Comparison of ENCODE assay signal across 18 mouse cellular contexts in the genomic region with DNA sequence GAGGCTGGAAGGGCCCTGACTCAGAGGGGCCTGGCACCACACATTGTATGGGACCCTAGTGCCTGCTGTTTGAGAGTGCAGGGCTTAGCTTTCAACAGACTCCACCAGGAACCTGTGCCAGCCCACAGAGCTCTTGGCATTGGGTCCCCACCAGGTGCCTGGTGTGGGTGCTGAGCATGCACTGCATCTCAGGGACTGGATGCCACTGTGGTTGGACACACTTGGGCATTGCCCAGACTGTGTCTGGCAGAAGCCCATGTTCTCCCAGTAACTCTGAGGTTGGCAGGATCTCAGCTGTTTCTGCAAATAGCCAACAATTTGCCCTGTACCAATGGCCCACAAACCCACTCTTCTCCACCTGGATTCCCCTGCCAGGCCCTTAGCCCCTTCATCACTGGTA. TPM values are rescaled to one million over a fixed set of nuclear protein-coding genes. Genes with fewer than 3 reads are reported as not detected.
A peak's percentile ranks its signal among the peaks of the same experiment; 100 is the strongest.
DNase-seq lines count a peak whose midpoint lies in the region; ATAC-seq and TF ChIP-seq lines count a peak whose summit lies in the region.
"Had no signal": no experiment of that assay in that cellular context is flagged by ENCODE, and none has a peak within 500 bp of the region (broad histone marks: within the 10 kb centered on the region; RNA-seq: fewer than 3 reads in every experiment).

No protein-coding gene starts in this region.

- no peak overlapping the region for H3K4me2 ChIP-seq in heart, embryonic 12.5 days
- H3K4me2 ChIP-seq: embryonic facial prominence, embryonic 12.5 days; heart, embryonic 15.5 days; limb, embryonic 15.5 days had no signal

- intact Hi-C loops in heart, adult 2 months (cut with DNase I): loop anchor here (5.0 kb wide), 1 partner anchor 41 kb away; no protein-coding TSS in a partner anchor

- no peaks in the 10 kb centered on the region for H3K27me3 ChIP-seq in heart, adult 2 months (ENCODE audit: control insufficient read depth, insufficient read depth, low read length)
- H3K27me3 ChIP-seq in heart, embryonic 12.5 days (replicated peaks): peaks cover 11% of the 10 kb centered on the region; the same call in 1 of the 2 replicates
- H3K27me3 ChIP-seq: embryonic facial prominence, embryonic 12.5 days; heart, embryonic 15.5 days had no signal

- no peaks in the 10 kb centered on the region for H3K9me3 ChIP-seq in heart, embryonic 12.5 days (replicated peaks)
- H3K9me3 ChIP-seq: embryonic facial prominence, embryonic 12.5 days; heart, embryonic 15.5 days; limb, embryonic 15.5 days; midbrain, embryonic 10.5 days had no signal

- TF ChIP-seq EP300 in heart, adult 2 months (IDR thresholded peaks at IDR 0.05; ENCODE audit: insufficient read depth, low read depth, low read length): 0 out of 2 replicates have a peak, but pooled peaks have one; percentile 55

- no peak for ATAC-seq in heart, embryonic 12.5 days (ENCODE audit: insufficient number of reproducible peaks, low FRiP score)
- ATAC-seq: forebrain, embryonic 14.5 days; lung, postnatal 0 days had no signal

- no peak for TF ChIP-seq POLR2A in heart, adult 2 months (IDR thresholded peaks at IDR 0.05; ENCODE audit: insufficient read depth, low read depth, low read length)

- peak; percentile 57 to 81 for DNase-seq in heart, adult 2 months
- peak; percentile 33 for DNase-seq in right cerebral cortex, adult 18-20 months
- no peak for DNase-seq in right cerebral cortex, postnatal 25 days
- DNase-seq in gastrocnemius, postnatal 10 days: peak; percentile 50
- peak; percentile 79 for DNase-seq in skeletal muscle tissue, adult 2 months (ENCODE audit: low read depth, low spot score)
- DNase-seq in spleen, postnatal 36 days (ENCODE audit: low spot score in 2 of 2): no peak
- DNase-seq: cerebellum, adult 9-11 months; kidney, adult 8-10 months; thymus, postnatal 14 days had no signal

- no peak overlapping the region for H3K4me3 ChIP-seq in heart, adult 2 months
- no peak overlapping the region for H3K4me3 ChIP-seq in heart, embryonic 12.5 days
- H3K4me3 ChIP-seq: embryonic facial prominence, embryonic 12.5 days; heart, embryonic 15.5 days; limb, embryonic 15.5 days; midbrain, embryonic 10.5 days had no signal

- H3K4me1 ChIP-seq in heart, adult 2 months (ENCODE audit: control insufficient read depth, insufficient read depth, low read length): no peaks in the 10 kb centered on the region
- H3K4me1 ChIP-seq in heart, embryonic 12.5 days (replicated peaks): peaks cover 36% of the 10 kb centered on the region

- no peak for TF ChIP-seq CTCF in heart, adult 2 months (IDR thresholded peaks at IDR 0.05)

- no peaks in the 10 kb centered on the region for H3K79me2 ChIP-seq in heart, adult 2 months (replicated peaks; ENCODE audit: control insufficient read depth, insufficient read depth, low read length)

- H3K9ac ChIP-seq in heart, adult 2 months (ENCODE audit: low read depth, low read length): no peak overlapping the region
- H3K9ac ChIP-seq in heart, embryonic 12.5 days: no peak overlapping the region
- H3K9ac ChIP-seq: embryonic facial prominence, embryonic 12.5 days; heart, embryonic 15.5 days; limb, embryonic 15.5 days had no signal

- H3K36me3 ChIP-seq in heart, adult 2 months (ENCODE audit: control insufficient read depth, insufficient read depth, low read length): no peaks in the 10 kb centered on the region
- H3K36me3 ChIP-seq in heart, embryonic 12.5 days: no peaks in the 10 kb centered on the region
- H3K36me3 ChIP-seq: embryonic facial prominence, embryonic 12.5 days; heart, embryonic 15.5 days; limb, embryonic 15.5 days; midbrain, embryonic 10.5 days had no signal

- H3K27ac ChIP-seq in heart, adult 2 months: no peak overlapping the region
- no peak overlapping the region for H3K27ac ChIP-seq in heart, embryonic 12.5 days (ENCODE audit: poor library complexity, severe bottlenecking)
- H3K27ac ChIP-seq: embryonic facial prominence, embryonic 12.5 days; heart, embryonic 15.5 days; limb, embryonic 15.5 days; midbrain, embryonic 10.5 days had no signal

RNA-seq across cellular contexts. Expression of a gene that starts 13.9 kb away (rescaled TPM):
- total RNA-seq in heart, adult 2 months (2021): 10 to 100 TPM in 1 of 2 experiments, 1 to 10 TPM in 1; 8.6 to 11.8 TPM
- 6.1 and 6.5 TPM in 2 replicates for polyA plus RNA-seq in heart, adult 2 months (2012; rRNA removed)
- polyA plus RNA-seq in heart, embryonic 12.5 days (2016; fragmentation: Nextera tagmentation; extraction: Ambion mirVana): 17.4 and 17.9 TPM in 2 replicates
- 10 to 100 TPM; 10.2 to 12.8 TPM for total RNA-seq in gastrocnemius, postnatal 10 days (2021)

RNA-seq across cellular contexts. Expression of a gene that starts 40.0 kb away (rescaled TPM):
- total RNA-seq in heart, adult 2 months (2021): not detected
- polyA plus RNA-seq in heart, adult 2 months (2012; rRNA removed): not detected in 2 replicates
- not detected in 2 replicates for polyA plus RNA-seq in heart, embryonic 12.5 days (2016; fragmentation: Nextera tagmentation; extraction: Ambion mirVana)
- not detected for total RNA-seq in gastrocnemius, postnatal 10 days (2021)
- total RNA-seq: adrenal gland, postnatal 4 days; layer of hippocampus, adult 8-10 months had no signal
- polyA plus RNA-seq: embryonic facial prominence, embryonic 12.5 days; forebrain, embryonic 14.5 days; heart, embryonic 15.5 days; limb, embryonic 15.5 days; lung, postnatal 0 days; midbrain, embryonic 10.5 days had no signal

Comparison
In these comparisons a context has a peak if more than half of its experiments do, and no peak if none do; other contexts are left out.
1. DNase-seq: peak in heart, adult 2 months (2 of 2), right cerebral cortex, adult 18-20 months (single experiment), gastrocnemius, postnatal 10 days (single experiment) and skeletal muscle tissue, adult 2 months (single experiment); none in right cerebral cortex, postnatal 25 days (single experiment) and spleen, postnatal 36 days (0 of 2).